Mouse (Mus musculus) neural tube, postnatal 0 days (tissue): Measurements from ENCODE around the gene Oprm1. TPM values are rescaled to one million over a fixed set of nuclear protein-coding genes. Genes with fewer than 3 reads are reported as not detected.

Experiments
- polyA plus RNA-seq: library from polyadenylated mRNA; unstranded; fragments of >200 nt; fragmentation: Nextera tagmentation; extraction: Ambion mirVana; gene quantifications from 2 replicates; pipeline ENCODE4 v1.2.1, GENCODE M21; 2015

Gene Oprm1
- 4.5 and 4.6 TPM in 2 replicates for polyA plus RNA-seq

GRCm38 (mm10) chr10:6758206-6758605 lies at the start of gene Oprm1:
Gene Oprm1 (plus strand): TSS chr10:6758506.

GRCm38 (mm10) chr10:6761287-6761811 lies 3.0 kb downstream of the Oprm1 start, which contains the start of gene Gm10945:
Gene Gm10945 (minus strand): TSS chr10:6761761.

GRCm38 (mm10) chr10:7052315-7053017 lies 294.2 kb downstream of the Oprm1 start, which contains the start of gene Ipcef1:
Gene Ipcef1 (minus strand): TSS chr10:7052478.

Other genes starting within 250 kb of the Oprm1 start
- not detected in 2 replicates for gene Gm10945, start 3.3 kb downstream of the Oprm1 start, polyA plus RNA-seq